Mouse (Mus musculus) Patski (cell line): ENCODE measurements at regions not wholly inside any gene's neighbourhood (a gene's known extent, or its start where the extent isn't known, plus 50 kb on each side); places are given as distances from the start of the nearest gene placed in this dataset.

Experiments used
- ATAC-seq: fragments of 100-300 bp; one replicate; pipeline ENCODE4 v1.8.0; 2021
- CTCF ChIA-PET: fragments of 350-600 bp; sonication (Branson Sonifier 250); formaldehyde crosslinking; loops from one replicate; lab custom pipeline; 2022; ENCODE audit warnings: inconsistent platforms; lab: Charles Lee
- POLR2A ChIA-PET: fragments of 350-600 bp; sonication (Branson Sonifier 250); formaldehyde crosslinking; loops from one replicate; lab custom pipeline; 2022; ENCODE audit warnings: antibody characterized with exemption, inconsistent platforms; lab: Charles Lee
- DNase-seq: peaks from one replicate; pipeline ENCODE4 v3.0.0-alpha.2; 2011; ENCODE audit warnings: low read depth, low spot score
- H3K27me3 ChIP-seq: fragments of 371-371 bp; one replicate; pipeline ENCODE4 v1.5.1; 2021
- CTCF ChIP-seq: fragments of 100-300 bp; IDR thresholded peaks from one replicate; pipeline ENCODE4 v1.5.1; 2021
- in situ Hi-C: fragments of 300-500 bp; cut with MboI; formaldehyde crosslinking; loops from 3 replicates; pipeline ENCODE4 v1.11.1; 2018; ENCODE audit warnings: low pct_unique_long_range_greater_than_20kb, mixed read lengths

DNA sequence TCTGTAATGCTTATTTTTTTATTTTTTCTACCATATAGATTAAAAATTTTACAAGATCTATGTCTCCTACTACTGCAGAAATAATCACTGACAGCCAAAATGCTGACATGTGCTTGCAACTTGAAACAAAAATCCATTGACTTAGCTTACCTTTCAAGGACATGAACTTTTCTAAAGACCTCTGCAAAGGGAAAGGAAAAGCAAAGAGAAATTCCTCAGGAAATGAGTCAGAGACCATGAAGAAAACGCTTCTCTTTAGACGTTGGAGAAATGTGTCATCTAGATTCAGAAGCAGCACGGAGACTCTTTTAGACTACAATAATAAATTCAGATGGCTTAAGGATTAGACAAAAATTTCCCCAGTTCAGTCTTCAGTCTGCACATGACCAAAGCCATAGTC is 2188.6 kb upstream of the Tenm3 start:
- POLR2A ChIA-PET: no interaction called here
- no peak for DNase-seq
- in situ Hi-C loops: no loop called here
- no peak for TF ChIP-seq CTCF
- no peak for ATAC-seq
- H3K27me3 ChIP-seq: no peaks in the 10 kb centered on the region
- CTCF ChIA-PET: no interaction called here

DNA sequence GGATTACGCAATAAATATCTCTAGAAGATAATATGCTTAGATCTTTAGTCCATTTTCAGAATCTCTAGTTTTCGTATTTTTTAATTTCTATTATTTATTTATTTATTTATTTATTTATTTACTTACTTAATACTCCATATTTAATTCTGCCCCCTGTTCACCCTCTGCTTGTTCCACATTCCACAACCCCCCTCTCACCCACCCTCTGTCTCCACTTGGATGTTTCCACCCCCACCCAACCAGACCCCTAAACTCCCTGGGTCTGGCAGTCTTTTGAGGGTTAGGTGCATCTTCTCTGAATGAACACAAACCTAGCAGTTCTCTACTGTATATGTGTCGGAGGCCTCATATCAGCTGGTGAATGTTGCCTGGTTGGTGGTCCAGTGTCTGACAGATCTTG is 2166.8 kb upstream of the Tenm3 start:
- in situ Hi-C loops: no loop called here
- ChIA-PET POLR2A (no interaction called here), CTCF (no interaction called here)
- no peak for DNase-seq
- no peak for ATAC-seq
- no peak for TF ChIP-seq CTCF
- no peaks in the 10 kb centered on the region for H3K27me3 ChIP-seq

DNA sequence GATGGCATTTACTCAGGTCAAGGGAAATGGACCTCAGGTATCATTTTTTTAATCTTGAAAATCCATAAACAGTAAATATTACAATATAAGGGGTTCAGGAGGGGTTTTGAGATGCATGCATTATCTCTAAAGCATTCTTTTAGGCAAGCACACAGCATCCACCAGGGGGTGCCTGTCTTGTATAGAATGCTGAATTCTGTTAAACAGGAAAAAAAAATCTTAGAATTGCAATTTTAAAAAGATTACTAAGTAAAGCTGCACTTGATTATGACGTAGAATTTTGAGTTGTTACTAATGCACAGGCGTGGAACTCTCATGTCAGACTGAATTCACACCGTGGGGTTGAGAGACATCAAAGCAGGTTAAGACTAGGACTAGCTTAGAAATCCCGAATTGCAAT is 2123.6 kb upstream of the Tenm3 start:
- POLR2A ChIA-PET: no interaction called here
- in situ Hi-C loops: no loop called here
- CTCF ChIA-PET: no interaction called here
- no peaks in the 10 kb centered on the region for H3K27me3 ChIP-seq
- no peak for DNase-seq
- no peak for TF ChIP-seq CTCF
- no peak for ATAC-seq

DNA sequence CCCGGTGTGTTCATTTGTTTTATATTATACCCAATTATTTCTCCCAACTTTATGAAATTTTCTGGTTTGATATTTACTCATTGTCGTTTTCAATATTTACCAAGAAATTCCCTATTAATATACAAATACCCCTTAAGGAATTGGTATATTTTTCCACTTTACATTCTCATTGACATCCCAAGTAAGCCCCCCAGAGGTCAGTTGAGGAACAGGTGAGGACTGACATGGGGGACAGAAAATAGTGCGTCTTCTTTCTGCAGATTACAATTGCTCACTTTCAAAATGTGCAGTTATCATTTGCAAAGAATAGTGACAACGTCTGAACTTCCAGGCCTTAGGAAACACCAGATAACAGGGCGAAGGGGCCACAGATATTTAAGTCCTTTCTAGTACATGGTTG is 2073.8 kb upstream of the Tenm3 start:
- POLR2A ChIA-PET: no interaction called here
- peaks cover 21% of the 10 kb centered on the region for H3K27me3 ChIP-seq
- no peak for TF ChIP-seq CTCF
- in situ Hi-C loops: no loop called here
- DNase-seq (no peak), ATAC-seq (no peak)
- CTCF ChIA-PET: no interaction called here

DNA sequence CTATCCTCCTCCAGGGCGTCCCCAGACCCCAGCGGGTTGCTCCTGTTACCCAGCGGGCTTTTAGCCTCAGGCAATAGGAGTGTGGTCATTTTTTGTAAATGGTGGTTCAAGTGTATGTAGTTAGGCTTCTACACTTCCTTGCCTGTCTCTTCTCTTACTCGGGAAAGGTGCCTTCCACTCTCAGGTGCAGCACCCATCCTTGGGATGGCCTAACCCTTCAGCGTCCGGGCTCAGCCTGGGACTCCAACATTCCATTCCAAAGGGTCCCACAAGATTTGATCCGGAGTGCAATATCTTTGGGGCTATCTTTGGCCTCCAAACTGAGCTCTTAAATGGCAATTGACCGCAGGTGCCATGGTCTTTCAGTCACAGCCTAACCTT is 2073.0 kb upstream of the Tenm3 start:
- no peak for TF ChIP-seq CTCF
- no peak for DNase-seq
- ChIA-PET CTCF (no interaction called here), POLR2A (no interaction called here)
- ATAC-seq: no peak
- in situ Hi-C loops: no loop called here
- peaks cover 25% of the 10 kb centered on the region for H3K27me3 ChIP-seq

DNA sequence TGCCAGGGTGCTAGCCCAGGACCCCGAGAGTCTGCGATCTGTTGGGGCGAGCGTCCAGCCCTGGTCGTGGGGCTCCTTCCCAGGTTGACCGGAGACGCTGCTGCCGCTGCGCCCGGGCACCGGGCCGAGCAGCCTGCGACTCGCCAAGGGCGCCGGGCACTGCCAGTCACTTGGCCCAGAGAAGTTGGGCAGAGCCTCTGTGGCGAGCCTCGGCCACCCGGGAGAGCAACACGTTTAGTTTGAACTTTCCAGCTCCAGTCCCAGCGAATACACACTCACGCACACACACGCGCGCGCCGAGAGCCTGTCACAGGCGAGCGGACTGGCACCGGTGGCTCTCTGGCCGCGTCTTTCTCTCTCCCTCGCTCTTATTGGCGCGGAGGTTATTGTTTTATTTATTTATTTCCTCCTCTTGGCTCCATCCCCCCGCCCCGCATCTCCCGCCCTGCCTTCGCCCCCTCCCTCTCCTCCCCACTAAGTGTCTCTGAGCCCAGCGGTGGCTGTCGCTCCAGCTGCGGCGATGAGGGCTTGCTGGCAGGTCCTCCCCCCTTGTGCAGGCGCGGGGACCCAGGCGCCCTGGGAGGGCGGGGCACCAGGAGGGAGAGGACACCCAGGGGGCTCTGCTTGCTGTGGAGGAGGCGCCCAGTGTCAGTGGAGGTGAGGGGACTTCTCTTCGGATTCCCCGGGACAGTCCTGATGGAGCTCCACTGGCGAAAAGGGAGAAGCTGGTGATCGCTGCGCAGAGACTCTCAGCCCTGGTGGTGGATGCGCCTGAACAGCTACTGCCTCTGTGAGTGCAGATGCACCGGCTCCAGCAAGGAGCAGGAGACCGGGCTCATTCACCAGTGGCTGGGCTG is 2072.4 kb upstream of the Tenm3 start:
- TF ChIP-seq CTCF: no peak
- DNase-seq: no peak
- H3K27me3 ChIP-seq: peaks cover 27% of the 10 kb centered on the region
- in situ Hi-C loops: no loop called here
- ChIA-PET POLR2A (no interaction called here), CTCF (no interaction called here)
- ATAC-seq: no peak

DNA sequence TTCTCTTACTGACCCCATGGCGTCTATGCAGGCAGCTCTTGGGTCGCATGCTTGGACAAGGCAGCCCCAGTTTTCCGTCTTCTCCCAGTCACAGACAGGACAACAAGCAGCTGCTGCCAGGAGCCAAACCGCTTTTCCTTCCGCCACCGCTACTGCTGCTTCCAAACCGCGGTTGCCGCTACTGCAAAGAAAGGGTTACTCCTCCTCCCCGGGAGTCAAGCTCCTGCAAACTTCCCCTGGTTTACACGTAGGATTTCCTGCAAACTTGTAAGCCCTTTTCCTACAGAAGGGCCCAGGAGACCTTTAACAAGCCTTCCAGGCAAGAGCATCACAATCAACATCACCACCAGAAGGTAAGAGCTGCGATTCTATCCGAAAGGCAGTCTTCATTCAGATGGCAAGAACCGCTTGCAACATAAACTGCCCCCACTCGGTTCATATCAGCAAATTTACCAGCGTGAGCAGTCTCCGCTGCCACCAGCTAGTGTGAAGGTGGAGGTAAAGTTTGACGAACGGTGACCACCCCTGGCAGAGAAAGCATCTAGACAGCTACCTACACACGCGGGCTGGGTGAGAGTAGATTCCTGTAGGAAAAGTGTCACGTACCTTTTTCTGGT is 2071.6 kb upstream of the Tenm3 start:
- ChIA-PET POLR2A (interaction anchor here (0.6 kb wide), 1 partner anchor 762 kb away, joined by 4 read pairs; no protein-coding TSS in a partner anchor), CTCF (interaction anchor here (0.7 kb wide), 1 partner anchor 685 kb away, joined by 3 read pairs; no protein-coding TSS in a partner anchor)
- ATAC-seq: no peak

DNA sequence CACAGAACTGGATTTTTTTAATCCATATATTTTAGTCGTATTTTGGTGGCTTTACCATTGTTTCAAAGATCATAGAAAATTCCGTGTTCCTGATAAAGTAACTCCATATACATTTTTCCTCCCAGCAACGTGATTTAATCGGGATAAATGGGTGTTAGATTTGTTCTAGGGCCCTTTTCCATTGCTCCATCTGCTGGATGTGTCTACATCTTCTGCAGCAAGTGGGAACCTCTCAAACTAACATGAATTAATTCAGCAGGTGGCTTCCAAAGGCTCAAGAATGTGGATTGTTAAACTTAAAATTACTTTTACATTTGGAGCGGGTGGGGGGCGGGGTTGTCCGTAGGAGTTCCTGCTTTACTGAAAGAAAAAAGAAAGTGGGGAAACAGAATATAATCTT is 2070.9 kb upstream of the Tenm3 start:
- no peak for DNase-seq
- no peak for ATAC-seq
- H3K27me3 ChIP-seq: peaks cover 32% of the 10 kb centered on the region
- POLR2A ChIA-PET: no interaction called here
- CTCF ChIA-PET: interaction anchor here (0.7 kb wide), 1 partner anchor 684 kb away, joined by 3 read pairs; no protein-coding TSS in a partner anchor
- TF ChIP-seq CTCF: no peak
- in situ Hi-C loops: no loop called here

More for the DNA sequence above, 2071.6 kb upstream of the Tenm3 start:
- in situ Hi-C loops: no loop called here
- TF ChIP-seq CTCF: no peak
- peaks cover 27% of the 10 kb centered on the region for H3K27me3 ChIP-seq
- DNase-seq: no peak

DNA sequence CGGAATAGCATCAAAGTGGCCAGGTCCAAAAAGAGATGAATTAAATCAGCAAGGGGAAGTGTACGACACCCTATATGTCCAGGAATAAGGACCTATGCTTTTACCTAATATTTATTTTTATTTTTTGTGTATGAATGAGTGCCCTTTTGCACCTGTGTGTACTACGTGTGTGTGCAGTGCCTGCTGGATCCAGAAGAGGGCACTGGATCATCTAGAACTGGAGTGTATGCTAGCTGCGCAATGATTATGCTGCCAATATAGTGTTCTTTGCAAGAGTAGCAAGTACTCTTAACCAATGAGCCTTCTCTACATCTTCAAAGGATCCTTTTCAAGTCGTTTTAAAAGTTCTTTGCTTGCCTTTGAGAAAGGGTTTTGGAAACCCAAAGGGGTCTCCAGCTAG is 2034.4 kb upstream of the Tenm3 start:
- no peaks in the 10 kb centered on the region for H3K27me3 ChIP-seq
- ChIA-PET CTCF (no interaction called here), POLR2A (no interaction called here)
- TF ChIP-seq CTCF: no peak
- in situ Hi-C loops: no loop called here
- no peak for ATAC-seq
- no peak for DNase-seq
